Mouse (Mus musculus) embryonic facial prominence, embryonic 11.5 days (tissue): ENCODE measurements around the gene Sipa1l2. TPM values are rescaled to one million over a fixed set of nuclear protein-coding genes. Genes with fewer than 3 reads are reported as not detected.

Source experiments
- ATAC-seq: fragments of 200-750 bp; cut with Nextera tagmentation; replicated peaks from 2 replicates; pipeline ENCODE4 v1.8.0; 2017; ENCODE audit warnings: low read depth; ENCODE audit not compliant: insufficient number of reproducible peaks, low FRiP score, low TSS enrichment
- DNase-seq: peaks from one replicate; pipeline ENCODE4 v3.0.0-alpha.2; 2015; ENCODE audit warnings: low spot score
- H3K27ac ChIP-seq: fragments of 300-500 bp; sonication (generic); replicated peaks from 2 replicates; pipeline ENCODE4 v1.5.1; 2014; ENCODE audit warnings: mild to moderate bottlenecking, low read depth, low read length, control low read depth
- H3K27me3 ChIP-seq: fragments of 300-500 bp; sonication (generic); 2 replicates; pipeline ENCODE4 v1.6.1; 2014; ENCODE audit warnings: mild to moderate bottlenecking, low read length, moderate library complexity, mixed read lengths; ENCODE audit not compliant: control insufficient read depth, insufficient read depth
- H3K36me3 ChIP-seq: fragments of 300-500 bp; sonication (generic); replicated peaks from 2 replicates; pipeline ENCODE4 v1.6.1; 2014; ENCODE audit warnings: low read depth, mild to moderate bottlenecking, low read length, moderate library complexity, mixed read lengths; ENCODE audit not compliant: control insufficient read depth, insufficient read depth
- H3K4me1 ChIP-seq: fragments of 300-500 bp; sonication (generic); 2 replicates; pipeline ENCODE4 v1.6.1; 2014; ENCODE audit warnings: low read length, mixed read lengths; ENCODE audit not compliant: control insufficient read depth, insufficient read depth
- H3K4me2 ChIP-seq: fragments of 300-500 bp; sonication (generic); 2 replicates; pipeline ENCODE4 v1.6.1; 2014; ENCODE audit warnings: low read depth, mild to moderate bottlenecking, control low read depth, low read length, moderate library complexity
- H3K4me3 ChIP-seq: fragments of 300-500 bp; sonication (generic); 2 replicates; pipeline ENCODE4 v1.5.1; 2014; ENCODE audit warnings: low read depth, low read length, control low read depth
- H3K9ac ChIP-seq: fragments of 300-500 bp; sonication (generic); replicated peaks from 2 replicates; pipeline ENCODE4 v1.6.1; 2014; ENCODE audit warnings: mild to moderate bottlenecking, control low read depth, low read length
- H3K9me3 ChIP-seq: fragments of 300-500 bp; sonication (generic); replicated peaks from 2 replicates; pipeline ENCODE4 v1.6.1; 2016; ENCODE audit warnings: mild to moderate bottlenecking, low read length, inconsistent platforms, mixed read lengths; ENCODE audit not compliant: control insufficient read depth
- WGBS: fragments of 180-500 bp; shearing (Covaris S2); extraction: QIAGEN DNeasy Blood & Tissue Kit; methylation state at CpG from one replicate; pipeline ENCODE4 v1.1.7; 2014; 5-methylcytosine and 5-hydroxymethylcytosine counted together
- polyA plus RNA-seq: library from polyadenylated mRNA; unstranded; fragments of >200 nt; fragmentation: Nextera tagmentation; extraction: Ambion mirVana; gene quantifications from 2 replicates; pipeline ENCODE4 v1.2.1, GENCODE M21; 2014

Sipa1l2 gene
- polyA plus RNA-seq, 1 experiment from 2014 or later, result 9.4 TPM

DNA sequence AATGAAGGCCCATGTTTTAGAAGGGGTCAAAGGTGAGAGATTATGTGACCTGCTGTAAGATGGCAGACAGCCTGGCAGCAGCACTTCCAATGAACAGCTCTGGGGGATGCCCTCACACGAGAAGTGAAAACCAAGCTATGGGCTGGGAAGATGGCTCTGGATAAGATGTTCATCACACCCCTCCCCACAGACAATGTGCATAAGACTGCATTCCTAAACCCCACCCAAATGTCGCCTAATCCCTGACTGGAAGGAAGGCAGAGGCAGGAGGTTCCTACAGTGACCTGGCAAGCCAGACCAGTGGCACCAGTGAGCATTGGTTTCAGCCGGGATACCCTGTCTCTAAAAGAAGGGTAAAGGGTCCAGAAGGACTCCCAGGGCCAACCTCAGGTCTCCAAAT is 83.9 kb downstream of the Sipa1l2 start:
- Histone ChIP-seq H3K4me2 (no peak overlapping the region), H3K4me3 (no peak overlapping the region), H3K27ac (no peak overlapping the region), H3K9ac (no peak overlapping the region), H3K4me1 (peaks cover 7% of the 10 kb centered on the region; the same call in 1 of the 2 replicates), H3K9me3 (no peaks in the 10 kb centered on the region), H3K36me3 (no peaks in the 10 kb centered on the region), H3K27me3 (no peaks in the 10 kb centered on the region)
- no peak for ATAC-seq
- WGBS, result 84% methylated on average over 3 of the region's 3 CpGs
- DNase-seq, result no peak

DNA sequence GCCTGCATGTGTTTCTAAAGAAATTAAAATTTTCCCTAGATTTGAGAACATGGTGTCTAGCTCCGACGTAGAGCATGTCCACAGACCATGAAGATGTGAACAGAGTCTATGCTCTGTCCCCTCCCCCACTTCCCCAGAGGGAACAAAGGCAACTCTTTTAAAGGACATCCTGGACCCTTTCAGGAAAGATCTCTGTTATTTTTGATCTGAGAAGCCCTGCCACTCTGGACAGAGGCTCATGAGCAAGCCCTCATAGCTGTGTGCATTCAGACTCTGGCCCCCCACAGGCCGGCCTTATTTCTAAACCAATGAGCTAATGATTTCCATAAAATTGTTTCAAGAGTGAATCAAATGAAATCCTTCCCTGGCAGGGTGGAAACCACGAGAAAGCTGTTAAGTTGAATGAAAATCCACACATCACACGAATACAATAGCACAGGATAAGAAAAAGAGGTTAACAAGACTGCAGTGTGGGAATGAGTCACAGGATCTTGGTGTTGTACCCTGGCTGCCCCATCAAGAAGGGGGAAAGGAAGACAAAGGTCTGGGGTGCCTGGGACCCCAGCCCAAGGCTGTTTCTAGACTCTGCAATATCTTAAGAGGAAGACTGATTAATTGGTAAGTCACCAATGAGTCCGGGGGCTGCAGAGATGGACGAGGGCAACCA is 84.9 kb downstream of the Sipa1l2 start:
- H3K4me3 ChIP-seq, result no peak overlapping the region
- no peak overlapping the region; the same call in 1 of the 2 replicates for H3K27ac ChIP-seq
- H3K4me1 ChIP-seq, result peaks cover 7% of the 10 kb centered on the region; the same call in 1 of the 2 replicates
- H3K36me3 ChIP-seq, result no peaks in the 10 kb centered on the region; the same call in 1 of the 2 replicates
- DNase-seq (peak; percentile 10), ATAC-seq (no peak; the same call in 1 of the 2 replicates)
- no peaks in the 10 kb centered on the region for H3K27me3 ChIP-seq
- no peak overlapping the region for H3K9ac ChIP-seq
- no peaks in the 10 kb centered on the region for H3K9me3 ChIP-seq
- 56% methylated on average over 7 of the region's 7 CpGs for WGBS
- H3K4me2 ChIP-seq, result no peak overlapping the region

DNA sequence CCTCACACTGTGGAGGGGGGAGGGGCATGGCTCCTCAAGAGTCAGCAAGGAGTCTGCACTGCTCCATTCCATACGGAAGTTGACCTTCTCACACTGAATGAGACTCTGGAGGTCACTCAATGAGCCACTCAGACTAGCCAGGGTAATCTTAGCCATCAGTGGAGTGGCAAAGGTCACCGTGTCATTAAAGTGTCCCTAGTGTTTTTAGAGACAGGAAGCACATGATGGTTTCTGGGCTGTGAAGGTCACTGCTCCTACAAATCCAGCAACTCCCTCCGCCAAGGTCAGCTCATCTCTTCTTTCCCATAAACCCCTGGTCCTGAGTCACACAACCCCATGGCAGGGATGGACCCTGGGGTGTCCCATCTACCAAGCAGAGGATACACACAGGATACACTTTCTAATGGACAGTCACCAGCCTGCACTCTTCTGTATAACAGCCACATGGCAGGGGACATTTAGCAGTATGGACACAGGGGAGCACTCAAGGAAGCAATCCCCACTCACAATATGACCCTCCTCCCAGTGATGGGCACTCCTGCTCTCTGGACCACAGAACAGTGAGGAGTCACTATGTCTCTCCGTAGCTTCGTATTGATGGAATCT is 87.0 kb downstream of the Sipa1l2 start:
- Histone ChIP-seq H3K27me3 (no peaks in the 10 kb centered on the region), H3K4me3 (no peak overlapping the region), H3K36me3 (no peaks in the 10 kb centered on the region; the same call in 1 of the 2 replicates), H3K9ac (no peak overlapping the region), H3K9me3 (no peaks in the 10 kb centered on the region), H3K4me1 (peaks cover 7% of the 10 kb centered on the region; the same call in 1 of the 2 replicates), H3K4me2 (no peak overlapping the region), H3K27ac (no peak overlapping the region)
- ATAC-seq (no peak), DNase-seq (no peak)
- 59% methylated on average over 5 of the region's 5 CpGs for WGBS

DNA sequence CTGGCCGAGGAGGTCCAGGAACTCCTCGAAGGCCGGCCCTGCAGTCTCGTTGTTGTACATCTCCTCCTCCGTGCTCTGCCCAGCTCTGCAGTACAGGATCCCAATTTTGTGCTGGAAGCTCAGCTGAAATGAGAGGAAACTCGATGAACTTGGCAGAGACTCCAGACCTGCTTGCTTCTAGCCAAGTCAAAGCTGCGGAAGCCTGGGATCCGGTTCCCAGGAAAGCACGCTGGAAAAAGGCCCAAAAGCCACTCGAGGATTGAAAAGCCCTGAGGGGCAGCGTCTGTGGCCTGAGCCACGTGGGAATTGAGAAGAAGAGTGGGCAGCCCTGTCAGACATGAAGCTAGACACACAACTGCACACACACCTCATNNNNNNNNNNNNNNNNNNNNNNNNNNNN is 94.7 kb downstream of the Sipa1l2 start:
- no peak for DNase-seq
- Histone ChIP-seq H3K4me2 (no peak overlapping the region), H3K9me3 (no peaks in the 10 kb centered on the region), H3K27ac (no peak overlapping the region), H3K4me3 (no peak overlapping the region), H3K27me3 (no peaks in the 10 kb centered on the region), H3K36me3 (no peaks in the 10 kb centered on the region; the same call in 1 of the 2 replicates), H3K9ac (no peak overlapping the region; the same call in 1 of the 2 replicates), H3K4me1 (no peaks in the 10 kb centered on the region)
- no peak for ATAC-seq
- 84% methylated on average over 12 of the region's 12 CpGs for WGBS

DNA sequence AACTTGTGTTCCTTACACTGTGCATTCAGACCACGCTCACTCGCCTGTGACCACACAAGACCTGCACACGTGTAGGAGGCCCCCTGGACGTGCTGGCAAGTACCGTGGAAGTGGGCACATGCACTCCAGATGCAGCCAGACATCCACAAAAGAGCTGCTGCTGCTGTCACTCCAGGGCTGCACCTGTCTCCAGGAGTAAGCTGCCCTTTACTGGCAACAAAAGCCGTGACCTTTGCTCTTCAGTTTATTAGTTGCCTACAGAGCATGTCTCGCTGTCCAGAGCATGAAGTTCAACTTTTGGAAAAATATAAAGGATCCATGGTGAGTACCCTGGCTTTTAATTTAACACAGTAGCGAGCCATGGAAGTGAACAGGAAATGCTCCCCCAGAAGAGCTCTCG is 98.2 kb downstream of the Sipa1l2 start:
- no peak overlapping the region for H3K27ac ChIP-seq
- H3K4me3 ChIP-seq, result no peak overlapping the region
- no peak overlapping the region for H3K4me2 ChIP-seq
- H3K9me3 ChIP-seq, result no peaks in the 10 kb centered on the region
- no peak for ATAC-seq
- 59% methylated on average over 9 of the region's 9 CpGs for WGBS
- no peaks in the 10 kb centered on the region for H3K4me1 ChIP-seq
- DNase-seq, result no peak
- H3K9ac ChIP-seq, result no peak overlapping the region
- no peaks in the 10 kb centered on the region for H3K27me3 ChIP-seq
- no peaks in the 10 kb centered on the region for H3K36me3 ChIP-seq

DNA sequence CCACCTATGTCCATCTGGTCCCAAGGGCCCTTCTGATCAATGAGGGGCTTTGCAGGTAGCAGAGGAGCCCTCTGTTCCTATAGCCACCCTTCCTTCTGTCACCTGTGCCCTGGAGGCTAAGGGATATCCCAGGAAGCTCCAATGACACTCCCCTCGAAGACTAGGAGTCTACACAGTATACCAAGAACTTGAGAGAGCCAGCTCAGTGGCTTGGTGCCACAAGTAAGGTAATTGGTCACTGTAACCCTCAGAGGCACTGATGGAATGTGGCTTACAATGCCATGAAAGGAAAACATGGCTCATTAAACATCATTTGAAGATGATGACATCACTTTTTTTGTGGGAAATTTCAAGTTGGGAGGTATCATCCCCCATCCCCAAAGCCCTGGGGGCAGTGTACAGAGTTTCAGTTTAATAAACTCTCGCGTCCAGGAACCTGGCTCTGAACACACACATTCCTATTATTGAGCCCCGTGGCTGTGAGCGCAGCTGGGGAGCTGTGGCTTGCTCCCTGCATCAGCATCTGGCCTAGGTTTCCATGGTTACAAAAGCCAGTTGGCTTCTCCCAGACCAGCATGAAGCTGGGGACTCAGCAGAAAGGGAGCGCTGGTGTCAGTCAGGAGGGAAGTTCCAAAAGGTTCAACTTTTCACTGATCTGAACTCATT is 104.3 kb downstream of the Sipa1l2 start:
- H3K4me1 ChIP-seq, result no peaks in the 10 kb centered on the region
- H3K27ac ChIP-seq, result no peak overlapping the region
- H3K27me3 ChIP-seq, result no peaks in the 10 kb centered on the region
- WGBS, result 25% methylated on average over 6 of the region's 6 CpGs
- no peak overlapping the region for H3K9ac ChIP-seq
- ATAC-seq (no peak), DNase-seq (peak; percentile 72)
- H3K9me3 ChIP-seq, result no peaks in the 10 kb centered on the region
- no peaks in the 10 kb centered on the region for H3K36me3 ChIP-seq
- no peak overlapping the region for H3K4me3 ChIP-seq
- no peak overlapping the region for H3K4me2 ChIP-seq

DNA sequence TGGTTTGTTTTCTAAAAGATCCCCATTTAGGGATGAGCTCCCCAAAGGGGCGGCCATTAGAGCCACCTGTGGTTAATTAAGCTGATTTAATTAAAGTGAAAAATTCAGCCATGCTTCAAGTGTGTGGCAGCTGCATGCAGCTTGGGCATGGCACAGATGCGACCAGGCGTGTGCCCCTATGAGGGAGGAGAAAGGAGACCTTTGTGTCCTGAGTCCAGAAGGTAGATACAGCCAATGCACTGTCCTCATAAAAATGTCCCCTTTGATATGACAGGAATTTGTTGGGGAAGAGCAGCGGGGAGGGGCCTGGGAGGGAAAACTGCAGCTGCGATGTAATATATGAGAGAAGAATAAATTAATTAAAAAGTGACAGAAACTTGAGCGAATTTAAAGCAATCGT is 106.7 kb downstream of the Sipa1l2 start:
- ATAC-seq (no peak), DNase-seq (no peak)
- no peaks in the 10 kb centered on the region for H3K9me3 ChIP-seq
- no peaks in the 10 kb centered on the region for H3K27me3 ChIP-seq
- WGBS, result 49% methylated on average over 7 of the region's 7 CpGs
- H3K27ac ChIP-seq, result no peak overlapping the region
- H3K4me1 ChIP-seq, result no peaks in the 10 kb centered on the region
- no peak overlapping the region for H3K4me2 ChIP-seq
- H3K4me3 ChIP-seq, result no peak overlapping the region
- H3K9ac ChIP-seq, result no peak overlapping the region
- no peaks in the 10 kb centered on the region for H3K36me3 ChIP-seq

DNA sequence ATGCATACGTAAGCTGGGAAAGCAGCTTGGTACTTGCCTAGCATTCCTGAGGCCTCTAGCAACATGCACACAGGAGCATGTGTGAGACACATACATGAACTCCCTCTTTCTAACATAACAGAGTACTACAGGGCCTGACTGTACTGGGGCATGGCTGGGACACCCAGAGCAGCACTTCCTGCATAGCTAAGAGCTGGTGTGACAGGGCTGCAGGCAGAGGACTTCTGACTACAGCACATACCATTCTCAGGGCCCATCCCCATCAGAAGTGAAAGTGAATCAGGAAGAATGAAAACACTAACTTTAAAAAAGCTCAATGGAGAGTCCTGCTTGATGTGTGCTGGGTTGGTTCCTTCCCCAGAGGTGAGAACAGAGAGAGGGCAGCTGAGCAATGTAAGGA is 108.1 kb downstream of the Sipa1l2 start:
- H3K9me3 ChIP-seq, result no peaks in the 10 kb centered on the region
- no peaks in the 10 kb centered on the region for H3K4me1 ChIP-seq
- 84% methylated on average over 1 of the region's 1 CpGs for WGBS
- no peak overlapping the region for H3K9ac ChIP-seq
- no peaks in the 10 kb centered on the region for H3K36me3 ChIP-seq
- H3K4me3 ChIP-seq, result no peak overlapping the region
- H3K4me2 ChIP-seq, result no peak overlapping the region
- no peaks in the 10 kb centered on the region for H3K27me3 ChIP-seq
- no peak overlapping the region for H3K27ac ChIP-seq
- DNase-seq (no peak), ATAC-seq (no peak)
